Mouse (Mus musculus) embryonic facial prominence, embryonic 10.5 days (tissue): ENCODE data around the gene Eprs. TPM values are rescaled to one million over a fixed set of nuclear protein-coding genes. Genes with fewer than 3 reads are reported as not detected.

Experiments used
- DNase-seq: peaks from one replicate; pipeline ENCODE4 v3.0.0-alpha.2; 2017; ENCODE audit warnings: low spot score
- H3K27ac ChIP-seq: fragments of 300-500 bp; sonication (generic); replicated peaks from 2 replicates; pipeline ENCODE4 v1.5.1; 2016; ENCODE audit warnings: mild to moderate bottlenecking
- H3K27me3 ChIP-seq: fragments of 300-500 bp; sonication (generic); replicated peaks from 2 replicates; pipeline ENCODE4 v1.6.1; 2016; ENCODE audit warnings: low read depth, mild to moderate bottlenecking; ENCODE audit not compliant: poor library complexity, severe bottlenecking
- H3K36me3 ChIP-seq: fragments of 300-500 bp; sonication (generic); replicated peaks from 2 replicates; pipeline ENCODE4 v1.6.1; 2016; ENCODE audit warnings: mild to moderate bottlenecking, moderate library complexity
- H3K4me1 ChIP-seq: fragments of 300-500 bp; sonication (generic); 2 replicates; pipeline ENCODE4 v1.6.1; 2016
- H3K4me3 ChIP-seq: fragments of 300-500 bp; sonication (generic); 2 replicates; pipeline ENCODE4 v1.5.1; 2016; ENCODE audit warnings: mild to moderate bottlenecking, moderate library complexity
- H3K9me3 ChIP-seq: fragments of 300-500 bp; sonication (generic); 2 replicates; pipeline ENCODE4 v1.6.1; 2016; ENCODE audit warnings: mild to moderate bottlenecking
- WGBS: fragments of 180-500 bp; shearing (Covaris S2); methylation state at CpG from one replicate; pipeline ENCODE4 v1.1.7; 2016; 5-methylcytosine and 5-hydroxymethylcytosine counted together
- polyA plus RNA-seq: library from polyadenylated mRNA; unstranded; fragments of >200 nt; fragmentation: Nextera tagmentation; extraction: Ambion mirVana; gene quantifications from 2 replicates; pipeline ENCODE4 v1.2.1, GENCODE M21; 2016

Eprs gene
- polyA plus RNA-seq, 1 experiment from 2014 or later: 153 TPM

DNA sequence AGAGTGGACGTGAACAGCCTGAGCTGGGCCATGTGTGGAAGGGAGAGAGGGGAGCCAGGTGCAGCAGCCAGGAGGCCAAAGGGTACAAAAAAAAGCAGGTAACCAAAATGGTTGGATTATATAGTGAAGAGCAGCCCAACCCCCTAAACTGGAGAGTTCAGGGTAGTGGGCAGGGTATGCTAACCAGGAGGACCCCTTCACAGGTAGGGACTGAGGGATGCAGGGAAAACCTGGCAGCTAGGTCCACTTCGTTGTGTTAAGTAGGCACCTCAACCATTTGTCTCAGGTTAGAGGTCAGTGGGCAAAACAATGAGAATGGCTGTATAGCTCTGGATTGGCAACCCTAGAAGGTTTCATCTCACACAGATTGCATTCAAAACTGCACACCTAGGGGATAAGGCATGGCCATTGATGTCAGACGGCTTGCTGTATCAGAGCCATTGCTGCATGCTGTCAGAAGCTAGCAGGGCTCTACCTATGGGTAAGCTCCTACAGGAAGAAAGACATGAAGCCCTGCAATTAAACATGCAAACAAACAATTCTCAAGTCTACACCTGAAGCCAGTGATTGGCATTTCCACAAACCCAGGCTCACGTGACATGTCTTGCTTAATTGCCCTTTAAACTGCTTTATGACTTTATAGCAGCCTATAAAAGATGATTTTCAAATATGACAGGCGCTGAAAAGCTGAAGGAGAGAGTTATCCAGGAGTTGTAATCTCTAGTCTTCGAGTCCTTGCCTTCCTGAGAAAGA, 68.6 kb downstream of the Eprs start:
- Histone ChIP-seq H3K4me3 (no peak overlapping the region), H3K9me3 (no peaks in the 10 kb centered on the region), H3K4me1 (no peaks in the 10 kb centered on the region), H3K27ac (no peak overlapping the region), H3K27me3 (no peaks in the 10 kb centered on the region), H3K36me3 (peaks cover 42% of the 10 kb centered on the region)
- no peak for DNase-seq
- WGBS: 83% methylated on average over 6 of the region's 6 CpGs

DNA sequence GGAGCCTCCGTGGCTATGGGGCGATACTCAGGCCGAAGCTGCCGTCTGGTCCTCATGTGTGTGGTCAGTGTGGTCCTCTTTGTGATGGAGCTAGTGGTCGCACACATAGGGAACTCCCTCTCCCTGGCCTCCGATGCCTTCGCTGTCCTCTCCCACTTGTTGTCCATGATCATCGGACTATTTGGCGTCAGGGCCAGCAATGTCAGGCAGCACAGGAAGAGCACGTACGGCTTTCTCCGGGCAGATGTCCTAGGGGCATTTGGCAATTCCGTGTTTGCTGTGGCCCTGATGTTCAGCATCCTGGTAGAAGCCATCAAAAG, 69.1 kb downstream of the Eprs start:
- no peaks in the 10 kb centered on the region for H3K27me3 ChIP-seq
- H3K4me1 ChIP-seq: no peaks in the 10 kb centered on the region
- H3K9me3 ChIP-seq: no peaks in the 10 kb centered on the region
- H3K36me3 ChIP-seq: peaks cover 37% of the 10 kb centered on the region
- no peak for DNase-seq
- H3K4me3 ChIP-seq: no peak overlapping the region
- 82% methylated on average over 13 of the region's 13 CpGs for WGBS
- no peak overlapping the region for H3K27ac ChIP-seq

DNA sequence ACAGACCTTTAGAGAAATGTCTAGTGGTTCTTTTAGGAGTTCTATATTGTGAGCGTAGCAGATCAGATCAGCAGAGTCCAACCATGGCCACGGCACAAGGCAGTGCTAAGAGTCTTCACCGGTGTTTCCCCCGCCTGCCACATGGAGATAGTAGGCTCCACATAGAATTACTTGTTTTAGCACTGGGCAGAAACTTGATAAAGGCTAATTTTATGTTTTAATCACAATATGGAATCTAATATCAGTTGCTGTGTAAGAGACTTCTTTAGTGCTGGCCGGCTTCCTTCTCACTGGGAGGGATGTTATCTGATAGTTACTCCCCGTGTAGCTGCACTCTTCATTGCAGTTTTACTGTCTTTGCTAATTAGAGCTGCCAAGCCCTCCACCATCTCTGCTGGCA, 70.3 kb downstream of the Eprs start:
- WGBS: 83% methylated on average over 6 of the region's 6 CpGs
- Histone ChIP-seq H3K27me3 (no peaks in the 10 kb centered on the region), H3K27ac (no peak overlapping the region), H3K4me3 (no peak overlapping the region), H3K4me1 (no peaks in the 10 kb centered on the region), H3K36me3 (peaks cover 25% of the 10 kb centered on the region), H3K9me3 (no peaks in the 10 kb centered on the region)
- no peak for DNase-seq

DNA sequence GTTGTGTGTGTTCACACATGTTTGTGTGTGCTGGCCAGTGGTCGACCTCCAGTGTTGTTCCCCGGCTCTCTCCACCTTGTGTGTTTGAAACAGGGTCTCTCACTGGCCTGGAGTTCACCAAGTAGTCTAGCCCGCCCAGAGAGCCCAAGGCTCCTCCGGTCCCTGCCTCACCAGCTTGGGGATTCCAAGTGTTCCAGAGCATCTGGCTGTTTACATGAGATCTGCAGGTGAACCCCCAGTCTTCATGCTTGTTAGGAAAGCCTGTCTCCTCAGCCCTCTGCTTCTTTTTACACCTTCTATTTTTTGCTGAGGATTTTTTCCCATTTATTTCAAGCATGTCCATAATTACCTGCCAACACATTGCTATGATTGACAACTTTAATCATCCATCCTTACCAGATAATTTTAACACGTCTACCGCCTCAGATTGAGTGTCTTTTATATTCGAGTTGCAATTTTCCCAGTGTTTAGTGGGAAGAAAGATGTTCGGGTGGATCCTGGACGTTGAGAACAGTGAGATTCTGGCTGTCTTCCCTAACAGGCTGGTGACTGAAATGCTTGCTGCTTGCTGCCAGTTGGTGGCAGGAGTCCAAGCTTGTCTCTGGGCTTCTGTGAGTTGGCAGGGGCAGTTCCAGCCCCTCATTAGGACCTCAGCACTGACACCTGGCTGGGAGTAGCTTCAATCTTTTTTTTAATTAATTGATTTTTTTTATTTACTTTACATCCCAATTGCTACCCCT, 76.2 kb downstream of the Eprs start:
- peaks cover 8% of the 10 kb centered on the region for H3K4me1 ChIP-seq
- no peaks in the 10 kb centered on the region for H3K9me3 ChIP-seq
- H3K36me3 ChIP-seq: no peaks in the 10 kb centered on the region
- 75% methylated on average over 9 of the region's 9 CpGs for WGBS
- no peak for DNase-seq
- H3K4me3 ChIP-seq: no peak overlapping the region
- H3K27ac ChIP-seq: no peak overlapping the region
- H3K27me3 ChIP-seq: no peaks in the 10 kb centered on the region

DNA sequence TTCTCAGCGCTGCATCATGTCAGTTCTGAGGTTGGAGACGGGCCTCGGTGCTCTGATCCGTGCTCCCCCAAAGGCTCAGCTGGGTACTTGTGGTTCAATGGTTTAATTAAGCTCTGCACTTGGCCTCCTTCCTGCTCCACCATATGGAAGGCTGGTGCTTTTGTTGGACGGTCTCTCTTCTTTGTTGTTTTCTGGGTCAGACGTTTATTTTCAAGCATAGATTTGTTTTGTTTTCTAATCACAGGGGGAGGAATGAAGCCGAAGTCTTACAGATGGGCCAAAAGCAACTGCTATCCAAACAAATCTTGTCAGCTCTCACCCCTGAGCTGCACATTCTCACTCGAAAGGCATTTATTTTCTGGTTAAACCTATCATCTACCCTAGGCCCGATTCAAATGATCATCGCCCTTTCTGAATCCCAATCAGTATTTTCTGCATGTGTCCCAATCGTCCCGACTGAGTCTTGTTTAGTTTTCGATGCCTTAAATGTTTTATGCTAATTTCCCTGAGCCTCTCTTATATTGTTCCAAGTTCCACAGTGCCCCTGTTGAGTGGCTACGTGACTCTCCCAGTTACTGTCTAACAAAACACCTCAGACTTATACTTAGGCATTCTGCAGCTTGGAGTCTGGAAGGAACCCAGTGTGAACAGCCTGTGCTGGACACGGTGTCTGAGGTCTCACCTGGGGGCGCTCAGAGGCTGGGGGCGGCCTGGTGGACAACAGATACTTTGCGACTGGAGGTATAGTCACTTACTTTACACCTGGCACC, 79.0 kb downstream of the Eprs start:
- WGBS: 75% methylated on average over 18 of the region's 18 CpGs
- H3K27ac ChIP-seq: no peak overlapping the region
- H3K4me1 ChIP-seq: peaks cover 8% of the 10 kb centered on the region
- no peak for DNase-seq
- no peak overlapping the region for H3K4me3 ChIP-seq
- H3K27me3 ChIP-seq: no peaks in the 10 kb centered on the region
- no peaks in the 10 kb centered on the region for H3K36me3 ChIP-seq
- H3K9me3 ChIP-seq: no peaks in the 10 kb centered on the region

DNA sequence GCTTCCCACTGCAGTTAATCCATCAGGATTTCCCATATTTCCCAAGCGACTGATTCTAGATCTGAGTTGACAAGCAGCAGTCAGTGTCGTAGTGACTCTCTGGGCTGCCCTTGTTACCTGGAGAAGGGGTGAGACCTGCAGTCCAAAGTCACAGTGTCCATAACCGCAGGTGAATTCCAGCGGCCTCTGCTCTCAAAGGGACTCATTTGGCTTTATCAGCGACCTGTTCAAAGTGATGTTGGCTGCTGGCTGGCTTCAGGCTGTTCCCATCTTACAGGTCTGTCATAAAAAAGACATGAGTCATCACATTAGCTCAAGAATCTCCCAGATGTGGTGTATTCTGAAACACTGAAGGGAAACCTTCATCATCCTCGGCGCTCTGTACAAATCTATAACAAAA, 86.1 kb downstream of the Eprs start:
- Histone ChIP-seq H3K36me3 (no peaks in the 10 kb centered on the region), H3K4me3 (no peak overlapping the region), H3K4me1 (no peaks in the 10 kb centered on the region), H3K9me3 (no peaks in the 10 kb centered on the region), H3K27ac (no peak overlapping the region), H3K27me3 (peaks cover 14% of the 10 kb centered on the region)
- DNase-seq: no peak
- 91% methylated on average over 7 of the region's 7 CpGs for WGBS

DNA sequence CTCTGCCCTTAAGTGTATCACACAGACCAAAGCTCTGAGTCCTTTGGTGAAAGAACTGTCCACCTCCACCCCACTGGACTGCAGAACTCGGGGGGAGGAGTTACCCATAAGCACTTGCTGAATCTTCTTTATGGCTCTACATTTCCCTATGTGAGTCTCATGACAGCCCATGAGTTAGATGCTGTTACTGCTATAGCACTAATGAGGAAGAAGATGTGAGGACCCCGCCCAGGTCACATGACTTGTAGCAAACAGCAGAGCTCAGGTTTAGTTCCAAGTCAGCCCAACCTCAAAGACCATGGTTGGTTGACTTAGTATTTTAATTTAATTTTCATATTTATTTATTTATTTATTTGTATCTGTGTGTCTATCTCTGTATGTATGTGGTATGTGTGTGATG, 86.9 kb downstream of the Eprs start:
- Histone ChIP-seq H3K27ac (no peak overlapping the region), H3K27me3 (peaks cover 22% of the 10 kb centered on the region), H3K36me3 (no peaks in the 10 kb centered on the region), H3K4me3 (no peak overlapping the region), H3K9me3 (no peaks in the 10 kb centered on the region), H3K4me1 (peaks cover 7% of the 10 kb centered on the region)
- 78% methylated on average over 2 of the region's 2 CpGs for WGBS
- DNase-seq: no peak

DNA sequence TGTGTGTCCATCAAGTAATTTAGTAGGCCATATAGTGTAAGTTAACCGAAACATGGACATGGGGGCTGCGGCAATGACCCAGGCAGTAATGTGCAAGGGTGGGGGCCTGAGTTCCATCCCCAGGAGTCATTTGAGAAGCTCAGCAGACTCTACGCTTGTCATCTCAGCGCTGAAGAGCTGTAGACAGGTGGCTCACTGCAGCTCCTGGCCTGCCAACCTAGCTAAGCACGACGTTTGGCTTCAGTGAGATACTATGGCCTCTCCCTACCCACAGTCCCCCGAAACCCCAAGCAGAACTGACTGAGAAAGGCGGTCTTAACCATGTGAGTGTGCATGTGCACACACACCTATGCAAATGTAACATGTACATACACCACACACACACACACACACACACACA, 88.2 kb downstream of the Eprs start:
- DNase-seq: no peak
- H3K27ac ChIP-seq: no peak overlapping the region; the same call in 1 of the 2 replicates
- peaks cover 35% of the 10 kb centered on the region for H3K27me3 ChIP-seq
- peaks cover 15% of the 10 kb centered on the region for H3K4me1 ChIP-seq
- no peaks in the 10 kb centered on the region for H3K36me3 ChIP-seq
- WGBS: 85% methylated on average over 8 of the region's 8 CpGs
- no peak overlapping the region for H3K4me3 ChIP-seq
- no peaks in the 10 kb centered on the region for H3K9me3 ChIP-seq

DNA sequence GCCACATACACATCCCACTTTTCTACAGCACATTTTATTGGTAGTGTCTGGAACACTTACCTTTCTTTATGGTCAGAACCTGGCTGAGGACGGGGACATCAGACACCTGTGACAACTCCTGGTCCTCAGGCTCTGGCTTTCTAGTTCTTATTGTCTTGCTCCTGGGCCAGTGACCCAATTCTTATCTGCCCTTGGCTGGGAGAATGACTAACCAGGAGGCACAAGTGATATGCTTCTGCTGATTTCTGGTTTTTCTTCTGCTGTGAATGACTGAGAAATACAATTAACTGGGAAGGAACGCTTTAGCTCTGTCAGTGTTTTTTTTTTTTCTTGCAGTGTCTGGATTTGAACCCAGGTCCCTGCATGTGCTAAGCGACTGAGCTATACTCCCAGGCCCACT, 88.7 kb downstream of the Eprs start:
- Histone ChIP-seq H3K9me3 (no peaks in the 10 kb centered on the region), H3K27me3 (peaks cover 39% of the 10 kb centered on the region), H3K4me3 (no peak overlapping the region), H3K4me1 (peaks cover 15% of the 10 kb centered on the region), H3K27ac (no peak overlapping the region), H3K36me3 (no peaks in the 10 kb centered on the region)
- WGBS: 80% methylated on average over 3 of the region's 3 CpGs
- no peak for DNase-seq

DNA sequence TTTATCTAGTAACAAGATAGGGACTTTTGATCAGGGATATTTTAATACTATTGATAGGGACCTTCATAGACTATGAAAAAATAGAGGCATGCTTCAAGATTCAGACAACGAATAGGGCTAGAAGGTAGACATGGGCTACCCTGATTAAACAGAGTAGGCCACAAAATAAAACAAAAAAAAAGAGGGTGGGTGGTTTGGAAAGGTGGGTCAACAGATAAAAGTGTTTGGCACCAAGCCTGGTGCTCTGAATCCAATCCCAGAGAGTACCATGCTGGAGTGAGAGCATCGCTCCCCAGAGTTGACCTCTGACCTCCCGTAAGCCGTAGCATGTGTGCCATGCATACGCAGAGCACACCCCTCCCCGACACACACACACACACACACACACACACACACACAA, 89.6 kb downstream of the Eprs start:
- Histone ChIP-seq H3K4me3 (no peak overlapping the region), H3K27me3 (peaks cover 49% of the 10 kb centered on the region), H3K4me1 (peaks cover 15% of the 10 kb centered on the region), H3K27ac (no peak overlapping the region), H3K36me3 (no peaks in the 10 kb centered on the region), H3K9me3 (no peaks in the 10 kb centered on the region)
- WGBS: 83% methylated on average over 6 of the region's 6 CpGs
- no peak for DNase-seq

DNA sequence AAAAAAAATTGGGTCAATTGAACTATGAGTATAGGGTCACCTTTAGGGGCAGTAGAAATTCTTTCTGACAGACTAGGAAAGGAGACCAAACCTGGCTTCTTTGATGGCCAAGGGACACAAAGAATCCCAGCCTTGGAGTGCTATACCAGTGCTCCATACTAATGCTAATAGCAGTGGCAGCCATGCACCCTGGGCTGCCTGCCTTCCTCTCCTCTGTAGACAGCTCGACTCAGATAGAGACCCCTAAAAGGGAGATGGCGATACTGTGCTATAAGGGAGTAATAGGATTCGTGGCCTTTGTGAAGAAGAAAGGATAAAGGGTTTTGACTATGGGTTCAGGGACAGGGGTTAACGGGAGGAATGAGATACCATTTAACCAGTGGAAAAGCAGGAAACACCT, 91.3 kb downstream of the Eprs start:
- H3K27ac ChIP-seq: no peak overlapping the region
- 46% methylated on average over 4 of the region's 4 CpGs for WGBS

DNA sequence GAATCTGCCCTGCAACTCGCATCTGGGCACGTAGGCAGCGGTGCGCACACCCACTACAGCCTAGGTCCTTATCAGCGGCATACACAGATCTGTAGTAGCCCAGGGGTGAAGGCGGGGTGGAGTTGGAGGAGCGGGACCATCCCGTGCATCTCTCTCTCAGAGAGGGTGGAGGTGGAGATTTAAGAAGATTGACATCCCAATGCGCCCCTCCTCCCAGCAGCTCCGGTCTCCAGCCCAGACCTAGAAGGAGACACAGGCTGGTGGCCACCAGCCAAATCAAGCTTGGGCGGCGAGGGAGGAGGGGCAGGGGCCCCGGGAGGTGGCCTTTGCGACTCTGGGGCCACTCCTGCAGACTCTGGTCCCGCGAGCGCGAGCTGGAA, 91.7 kb downstream of the Eprs start, which contains the start of gene Slc30a10:
TSS of gene Slc30a10 (plus strand) at position 274 of the 380 bp plus-strand sequence.
- Histone ChIP-seq H3K4me1 (peaks cover 15% of the 10 kb centered on the region), H3K27me3 (peaks cover 52% of the 10 kb centered on the region), H3K4me3 (peak within 1 kb of the TSS; percentile 73), H3K9me3 (no peaks in the 10 kb centered on the region), H3K36me3 (no peaks in the 10 kb centered on the region), H3K27ac (peak within 1 kb of the TSS; percentile 77)
- DNase-seq: peak; percentile 65
- 3% methylated on average over 18 of the region's 18 CpGs for WGBS

More for the DNA sequence above, 91.3 kb downstream of the Eprs start:
- H3K36me3 ChIP-seq: no peaks in the 10 kb centered on the region
- no peaks in the 10 kb centered on the region for H3K9me3 ChIP-seq
- peaks cover 52% of the 10 kb centered on the region for H3K27me3 ChIP-seq
- no peak for DNase-seq
- H3K4me3 ChIP-seq: peak overlapping the region; percentile 73
- peaks cover 15% of the 10 kb centered on the region for H3K4me1 ChIP-seq
